8 mouse cellular contexts compared by ENCODE assay signal in the genomic region with DNA sequence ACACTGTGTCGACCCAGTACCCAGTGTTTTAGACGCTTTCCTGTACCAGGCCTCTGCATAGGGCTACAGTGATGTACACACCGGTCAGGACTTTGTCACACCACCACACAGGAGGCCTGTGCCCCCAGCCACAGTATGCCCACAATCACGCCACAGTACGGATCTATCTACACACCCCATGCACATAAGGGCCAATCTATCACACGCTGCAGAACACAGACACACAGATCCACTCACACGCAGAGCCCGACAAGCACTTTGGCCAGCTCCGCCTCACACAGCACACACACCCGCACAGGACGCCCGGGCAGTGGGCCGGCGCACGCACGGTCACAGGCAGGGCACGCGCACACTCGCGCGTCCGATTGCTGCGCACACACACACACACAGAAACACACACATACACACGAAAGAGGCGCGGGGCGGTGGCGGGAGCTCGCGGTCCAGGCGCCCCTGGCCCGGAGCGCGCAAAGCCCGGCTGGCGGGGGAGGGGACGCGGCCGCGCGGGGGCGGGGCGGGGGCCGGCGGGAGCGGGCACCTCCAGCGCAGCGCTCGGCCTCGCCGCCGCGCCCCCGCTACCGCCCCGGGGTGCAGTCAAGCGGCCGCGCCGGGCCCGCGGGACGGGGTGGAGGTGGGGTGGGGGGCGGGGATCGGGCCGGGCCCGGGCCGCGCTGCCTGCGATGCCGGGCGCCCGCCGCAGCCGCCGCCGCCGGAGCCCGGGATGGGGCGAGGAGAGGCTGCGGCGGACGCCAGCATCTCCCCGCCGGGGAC. TPM values are rescaled to one million over a fixed set of nuclear protein-coding genes. Genes with fewer than 3 reads are reported as not detected.
DNase-seq lines count a peak whose midpoint lies in the region; ATAC-seq lines count a peak whose summit lies in the region.

Mgat3 (plus strand) TSS at position 721 of the 771 bp plus-strand sequence.

- DNase-seq in ovary, postnatal 36 days (ENCODE audit: low spot score): peak; percentile 41
- no peak for DNase-seq in ovary, postnatal 10 days (ENCODE audit: low spot score)
- peak; percentile 76 for DNase-seq in cerebellum, adult 9-10 months
- peak; percentile 56 to 59 for DNase-seq in frontal cortex, postnatal 36 days (ENCODE audit: low spot score in 2 of 2)
- DNase-seq in kidney, postnatal 4 days: peak; percentile 65 to 78
- DNase-seq in right cerebral cortex, adult 2 months (ENCODE audit: low spot score in 2 of 2): peak; percentile 57 to 69
- no peak for DNase-seq in B cell, adult 2 months

- peak within 1 kb of the TSS; percentile 59 for H3K4me3 ChIP-seq in liver, embryonic 16.5 days (ENCODE audit: low read depth, low read length)

- H3K4me2 ChIP-seq in liver, embryonic 16.5 days (ENCODE audit: low read depth, low read length): peak within 1 kb of the TSS; percentile 62

- H3K9ac ChIP-seq in liver, embryonic 16.5 days (ENCODE audit: low read depth, low read length): peak within 1 kb of the TSS; percentile 44

- H3K4me1 ChIP-seq in liver, embryonic 16.5 days (ENCODE audit: control insufficient read depth, low read depth, low read length): peaks cover 2% of the 10 kb centered on the region; the same call in 1 of the 2 replicates

- ATAC-seq in liver, embryonic 16.5 days (ENCODE audit: low read depth): peak; percentile 62

- H3K36me3 ChIP-seq in liver, embryonic 16.5 days (ENCODE audit: control insufficient read depth, insufficient read depth): no peaks in the 10 kb centered on the region

- no peak within 1 kb of the TSS for H3K27ac ChIP-seq in liver, embryonic 16.5 days (ENCODE audit: low read length)

- 4% methylated on average over 51 of the region's 85 CpGs for WGBS in liver, embryonic 16.5 days (ENCODE audit: insufficient replicate concordance)

- no peaks in the 10 kb centered on the region for H3K9me3 ChIP-seq in liver, embryonic 16.5 days (replicated peaks; ENCODE audit: control insufficient read depth, low read length)

- peaks cover 54% of the 10 kb centered on the region for H3K27me3 ChIP-seq in liver, embryonic 16.5 days (ENCODE audit: control insufficient read depth, insufficient read depth, low read depth, low read length)

RNA-seq across cellular contexts. Expression of gene Mgat3, which starts in this region (rescaled TPM):
- 0.36 and 0.55 TPM in 2 replicates for polyA plus RNA-seq in liver, embryonic 16.5 days (2015; fragmentation: Nextera tagmentation; extraction: Ambion mirVana)

Comparison
In these comparisons a context has a peak if more than half of its experiments do, and no peak if none do; other contexts are left out.
1. DNase-seq: peak in ovary, postnatal 36 days (single experiment), cerebellum, adult 9-10 months (single experiment), frontal cortex, postnatal 36 days (2 of 2), kidney, postnatal 4 days (2 of 2) and right cerebral cortex, adult 2 months (2 of 2); none in ovary, postnatal 10 days (single experiment) and B cell, adult 2 months (0 of 2).
2. Peak in ATAC-seq, H3K4me3 ChIP-seq, H3K9ac ChIP-seq and H3K4me2 ChIP-seq in liver, embryonic 16.5 days; RNA of the gene not detected or under 1 TPM.